Mouse (Mus musculus): ENCODE measurements around the gene Gm17268. TPM values are rescaled to one million over a fixed set of nuclear protein-coding genes. Genes with fewer than 3 reads are reported as not detected.

The Gm17268 gene
- polyA plus RNA-seq, 1 experiment: not detected

- no peaks in the 10 kb centered on the region for H3K4me1 ChIP-seq
- no peak overlapping the region for H3K4me3 ChIP-seq (replicated peaks)
- 0 out of 2 replicates have a peak, but pooled peaks cover 4% of the 10 kb centered on the region for H3K9me3 ChIP-seq
- no peak for TF ChIP-seq FLI1 (IDR thresholded peaks at IDR 0.05; ENCODE audit: low read length)
- no peak for TF ChIP-seq GATA1 (IDR thresholded peaks at IDR 0.05; ENCODE audit: borderline replicate concordance, low read length)
- no peaks in the 10 kb centered on the region for H3K27me3 ChIP-seq (replicated peaks)
- H3K36me3 ChIP-seq (replicated peaks; ENCODE audit: low read length): no peaks in the 10 kb centered on the region
These were observed 23.3 kb downstream of the Gm17268 start for GRCm38 (mm10) chr11:82015066-82015465.

GRCm38 (mm10) chr11:82013756-82014155 is 24.6 kb downstream of the Gm17268 start:
- Histone ChIP-seq H3K9me3 (0 out of 2 replicates have a peak, but pooled peaks cover 4% of the 10 kb centered on the region), H3K4me1 (no peaks in the 10 kb centered on the region), H3K36me3 (replicated peaks; ENCODE audit: low read length) (no peaks in the 10 kb centered on the region), H3K27me3 (replicated peaks) (no peaks in the 10 kb centered on the region), H3K4me3 (replicated peaks) (no peak overlapping the region)
- no peak for TF ChIP-seq GATA1 (IDR thresholded peaks at IDR 0.05; ENCODE audit: borderline replicate concordance, low read length)
- TF ChIP-seq FLI1 (IDR thresholded peaks at IDR 0.05; ENCODE audit: low read length): no peak

GRCm38 (mm10) chr11:82011411-82012193 is 26.8 kb downstream of the Gm17268 start:
- Histone ChIP-seq H3K4me3 (replicated peaks) (no peak overlapping the region), H3K36me3 (replicated peaks; ENCODE audit: low read length) (no peaks in the 10 kb centered on the region), H3K9me3 (0 out of 2 replicates have a peak, but pooled peaks cover 4% of the 10 kb centered on the region), H3K4me1 (peaks cover 10% of the 10 kb centered on the region), H3K27me3 (replicated peaks) (peaks cover 9% of the 10 kb centered on the region)
- TF ChIP-seq FLI1 (IDR thresholded peaks at IDR 0.05; ENCODE audit: low read length): no peak
- TF ChIP-seq GATA1 (IDR thresholded peaks at IDR 0.05; ENCODE audit: borderline replicate concordance, low read length): no peak

GRCm38 (mm10) chr11:82010115-82010514 is 28.2 kb downstream of the Gm17268 start:
- Histone ChIP-seq H3K4me1 (peaks cover 11% of the 10 kb centered on the region), H3K27me3 (replicated peaks) (peaks cover 9% of the 10 kb centered on the region), H3K9me3 (0 out of 2 replicates have a peak, but pooled peaks cover 4% of the 10 kb centered on the region), H3K36me3 (replicated peaks; ENCODE audit: low read length) (no peaks in the 10 kb centered on the region), H3K4me3 (replicated peaks) (no peak overlapping the region)
- TF ChIP-seq FLI1 (IDR thresholded peaks at IDR 0.05; ENCODE audit: low read length) (no peak), GATA1 (IDR thresholded peaks at IDR 0.05; ENCODE audit: borderline replicate concordance, low read length) (no peak)

- H3K4me1 ChIP-seq: peaks cover 11% of the 10 kb centered on the region
- TF ChIP-seq FLI1 (IDR thresholded peaks at IDR 0.05; ENCODE audit: low read length) (no peak), GATA1 (IDR thresholded peaks at IDR 0.05; ENCODE audit: borderline replicate concordance, low read length) (no peak)
- H3K9me3 ChIP-seq: no peaks in the 10 kb centered on the region
- no peaks in the 10 kb centered on the region for H3K36me3 ChIP-seq (replicated peaks; ENCODE audit: low read length)
- peaks cover 12% of the 10 kb centered on the region for H3K27me3 ChIP-seq (replicated peaks)
- peak overlapping the region; percentile 79 for H3K4me3 ChIP-seq (replicated peaks)
These were observed 31.5 kb downstream of the Gm17268 start for GRCm38 (mm10) chr11:82006796-82007423.

- TF ChIP-seq GATA1 (IDR thresholded peaks at IDR 0.05; ENCODE audit: borderline replicate concordance, low read length) (no peak), FLI1 (IDR thresholded peaks at IDR 0.05; ENCODE audit: low read length) (no peak)
- H3K36me3 ChIP-seq (replicated peaks; ENCODE audit: low read length): no peaks in the 10 kb centered on the region
- H3K4me1 ChIP-seq: peaks cover 11% of the 10 kb centered on the region
- peaks cover 13% of the 10 kb centered on the region for H3K27me3 ChIP-seq (replicated peaks)
- H3K9me3 ChIP-seq: no peaks in the 10 kb centered on the region
- H3K4me3 ChIP-seq (replicated peaks): no peak overlapping the region
These were observed 33.6 kb downstream of the Gm17268 start for GRCm38 (mm10) chr11:82004810-82005209.

GRCm38 (mm10) chr11:82000581-82000980 is 37.8 kb downstream of the Gm17268 start:
- Histone ChIP-seq H3K4me3 (replicated peaks) (no peak overlapping the region), H3K4me1 (no peaks in the 10 kb centered on the region), H3K36me3 (replicated peaks; ENCODE audit: low read length) (no peaks in the 10 kb centered on the region), H3K9me3 (no peaks in the 10 kb centered on the region), H3K27me3 (replicated peaks) (peaks cover 14% of the 10 kb centered on the region)
- TF ChIP-seq FLI1 (IDR thresholded peaks at IDR 0.05; ENCODE audit: low read length): no peak
- TF ChIP-seq GATA1 (IDR thresholded peaks at IDR 0.05; ENCODE audit: borderline replicate concordance, low read length): no peak

- H3K4me1 ChIP-seq: no peaks in the 10 kb centered on the region
- TF ChIP-seq GATA1 (IDR thresholded peaks at IDR 0.05; ENCODE audit: borderline replicate concordance, low read length): no peak
- no peak for TF ChIP-seq FLI1 (IDR thresholded peaks at IDR 0.05; ENCODE audit: low read length)
- H3K9me3 ChIP-seq: peaks cover under 1% of the 10 kb centered on the region; the same call in 1 of the 2 replicates
- no peak overlapping the region for H3K4me3 ChIP-seq (replicated peaks)
- H3K27me3 ChIP-seq (replicated peaks): peaks cover 12% of the 10 kb centered on the region
- H3K36me3 ChIP-seq (replicated peaks; ENCODE audit: low read length): no peaks in the 10 kb centered on the region
These were observed 38.9 kb downstream of the Gm17268 start for GRCm38 (mm10) chr11:81999469-81999868.

- no peaks in the 10 kb centered on the region for H3K4me1 ChIP-seq
These were observed 39.7 kb downstream of the Gm17268 start for GRCm38 (mm10) chr11:81998646-81999045.

GRCm38 (mm10) chr11:81997085-81997484 is 41.3 kb downstream of the Gm17268 start:
- Histone ChIP-seq H3K4me1 (no peaks in the 10 kb centered on the region), H3K4me3 (replicated peaks) (no peak overlapping the region), H3K27me3 (replicated peaks) (peaks cover 12% of the 10 kb centered on the region), H3K36me3 (replicated peaks; ENCODE audit: low read length) (no peaks in the 10 kb centered on the region), H3K9me3 (peaks cover 8% of the 10 kb centered on the region)
- no peak for TF ChIP-seq GATA1 (IDR thresholded peaks at IDR 0.05; ENCODE audit: borderline replicate concordance, low read length)
- TF ChIP-seq FLI1 (IDR thresholded peaks at IDR 0.05; ENCODE audit: low read length): no peak

More at GRCm38 (mm10) chr11:81998646-81999045, 39.7 kb downstream of the Gm17268 start:
- H3K36me3 ChIP-seq (replicated peaks; ENCODE audit: low read length): no peaks in the 10 kb centered on the region
- peaks cover 8% of the 10 kb centered on the region for H3K9me3 ChIP-seq
- peaks cover 12% of the 10 kb centered on the region for H3K27me3 ChIP-seq (replicated peaks)
- no peak overlapping the region for H3K4me3 ChIP-seq (replicated peaks)
- no peak for TF ChIP-seq FLI1 (IDR thresholded peaks at IDR 0.05; ENCODE audit: low read length)
- no peak for TF ChIP-seq GATA1 (IDR thresholded peaks at IDR 0.05; ENCODE audit: borderline replicate concordance, low read length)
